Mouse (Mus musculus) granulocyte monocyte progenitor cell, adult 5-6 weeks (primary cell): ENCODE data around the gene Stau1. TPM values are rescaled to one million over a fixed set of nuclear protein-coding genes. Genes with fewer than 3 reads are reported as not detected.
A peak's percentile ranks its signal among the peaks of the same experiment; 100 is the strongest.

Source experiments
- ATAC-seq: replicated peaks from 2 replicates; pipeline ENCODE4 v1.8.0; 2016; ENCODE audit warnings: mild to moderate bottlenecking, moderate TSS enrichment, inconsistent platforms; ENCODE audit not compliant: poor library complexity, severe bottlenecking
- total RNA-seq, 2 experiments: library from RNA; stranded (forward) in 1 of 2; stranded (reverse) in 1 of 2; fragments of 200-712, 200-1000 nt in 1 of 2; fragments of >200 nt in 1 of 2; fragmentation: Nextera tagmentation in 1 of 2; gene quantifications; 2 replicates each; pipeline ENCODE4 v1.2.3; 2014 to 2017

The Stau1 gene
- 46.7 and 50.7 TPM in 2 replicates for total RNA-seq (2014; fragmentation: Nextera tagmentation)
- total RNA-seq (2017), result 25.4 and 34.3 TPM in 2 replicates

- ATAC-seq, result peak; percentile 85
Observed at GRCm38 (mm10) chr2:166995796-166996532, at the start of gene Stau1. TSS of gene Stau1 (minus strand) at chr2:166996299.

- no peak for ATAC-seq
Observed at GRCm38 (mm10) chr2:167043400-167044121, 47.5 kb upstream of the Stau1 start.

- ATAC-seq, result no peak
Observed at GRCm38 (mm10) chr2:167039386-167039785, 43.3 kb upstream of the Stau1 start.

- no peak for ATAC-seq
Observed at GRCm38 (mm10) chr2:167038716-167039115, 42.6 kb upstream of the Stau1 start.

- no peak for ATAC-seq
Observed at GRCm38 (mm10) chr2:167038297-167038696, 42.2 kb upstream of the Stau1 start.

GRCm38 (mm10) chr2:167037710-167038109 lies 41.6 kb upstream of the Stau1 start:
- ATAC-seq, result no peak

- ATAC-seq, result no peak
Observed at GRCm38 (mm10) chr2:167030507-167030906, 34.4 kb upstream of the Stau1 start.

- no peak for ATAC-seq
Observed at GRCm38 (mm10) chr2:167028553-167028952, 32.5 kb upstream of the Stau1 start.

GRCm38 (mm10) chr2:167019396-167019795 lies 23.3 kb upstream of the Stau1 start:
- no peak for ATAC-seq

- no peak for ATAC-seq
Observed at GRCm38 (mm10) chr2:167015382-167015718, 19.3 kb upstream of the Stau1 start.

GRCm38 (mm10) chr2:167014702-167015381 lies 18.7 kb upstream of the Stau1 start, which contains the start of gene Ddx27:
TSS of gene Ddx27 (plus strand) at chr2:167015193.
- ATAC-seq, result peak; percentile 96

- no peak for ATAC-seq
Observed at GRCm38 (mm10) chr2:167010546-167010945, 14.4 kb upstream of the Stau1 start.

GRCm38 (mm10) chr2:167009483-167009882 lies 13.4 kb upstream of the Stau1 start:
- ATAC-seq, result no peak

GRCm38 (mm10) chr2:167007565-167007964 lies 11.5 kb upstream of the Stau1 start:
- ATAC-seq, result peak; percentile 59

- peak; percentile 73 for ATAC-seq
Observed at GRCm38 (mm10) chr2:167007001-167007491, 10.9 kb upstream of the Stau1 start.

GRCm38 (mm10) chr2:167006355-167006754 lies 10.3 kb upstream of the Stau1 start:
- no peak for ATAC-seq

- peak; percentile 56 for ATAC-seq
Observed at GRCm38 (mm10) chr2:167004099-167004854, 8.2 kb upstream of the Stau1 start.

- no peak for ATAC-seq
Observed at GRCm38 (mm10) chr2:167001486-167001885, 5.4 kb upstream of the Stau1 start.

GRCm38 (mm10) chr2:166996533-166996894 lies 415 bp upstream of the Stau1 start:
- no peak; the same call in 1 of the 2 replicates for ATAC-seq
